In genomic region chr17:88625931-88626330, GRCm38 (mm10) we compare ENCODE assay signal across 10 mouse cellular contexts. TPM values are rescaled to one million over a fixed set of nuclear protein-coding genes. Genes with fewer than 3 reads are reported as not detected.
A peak's percentile ranks its signal among the peaks of the same experiment; 100 is the strongest.
DNase-seq lines count a peak whose midpoint lies in the region; ATAC-seq and TF ChIP-seq lines count a peak whose summit lies in the region.
"Had no signal": no experiment of that assay in that cellular context is flagged by ENCODE, and none has a peak within 500 bp of the region (broad histone marks: within the 10 kb centered on the region; RNA-seq: fewer than 3 reads in every experiment).

No protein-coding gene starts in this region.

- H3K27ac ChIP-seq in hindbrain, embryonic 11.5 days (ENCODE audit: low read depth, low read length) = no peak overlapping the region
- no peak overlapping the region for H3K27ac ChIP-seq in hindbrain, embryonic 16.5 days (ENCODE audit: low read depth, low read length)
- H3K27ac ChIP-seq in embryonic facial prominence, embryonic 12.5 days = peak overlapping the region; percentile 77
- peak overlapping the region; percentile 80 for H3K27ac ChIP-seq in intestine, postnatal 0 days (ENCODE audit: low read depth, low read length)
- H3K27ac ChIP-seq: neural tube, embryonic 12.5 days had no signal

- no peak overlapping the region for H3K4me2 ChIP-seq in hindbrain, embryonic 11.5 days (replicated peaks; ENCODE audit: low read depth, low read length)
- H3K4me2 ChIP-seq in hindbrain, embryonic 16.5 days (ENCODE audit: low read length) = no peak overlapping the region
- no peak overlapping the region for H3K4me2 ChIP-seq in embryonic facial prominence, embryonic 12.5 days (replicated peaks)
- no peak overlapping the region for H3K4me2 ChIP-seq in intestine, postnatal 0 days (replicated peaks; ENCODE audit: low read depth)
- H3K4me2 ChIP-seq: neural tube, embryonic 12.5 days had no signal

- H3K9ac ChIP-seq in hindbrain, embryonic 11.5 days (ENCODE audit: low read depth, low read length) = no peak overlapping the region
- H3K9ac ChIP-seq in hindbrain, embryonic 16.5 days (ENCODE audit: low read depth, low read length) = no peak overlapping the region
- no peak overlapping the region for H3K9ac ChIP-seq in embryonic facial prominence, embryonic 12.5 days
- H3K9ac ChIP-seq in intestine, postnatal 0 days (ENCODE audit: low read depth, low read length) = no peak overlapping the region
- H3K9ac ChIP-seq: neural tube, embryonic 12.5 days had no signal

- H3K27me3 ChIP-seq in hindbrain, embryonic 11.5 days (ENCODE audit: control insufficient read depth, insufficient read depth, low read length) = no peaks in the 10 kb centered on the region
- no peaks in the 10 kb centered on the region for H3K27me3 ChIP-seq in hindbrain, embryonic 16.5 days (replicated peaks; ENCODE audit: control insufficient read depth, insufficient read depth, low read length)
- H3K27me3 ChIP-seq in embryonic facial prominence, embryonic 12.5 days = no peaks in the 10 kb centered on the region
- H3K27me3 ChIP-seq in intestine, postnatal 0 days (replicated peaks; ENCODE audit: control insufficient read depth, insufficient read depth, low read length) = no peaks in the 10 kb centered on the region
- H3K27me3 ChIP-seq: neural tube, embryonic 12.5 days had no signal

- WGBS in hindbrain, embryonic 11.5 days = 72% methylated on average over 7 of the region's 7 CpGs
- 72% methylated on average over 7 of the region's 7 CpGs for WGBS in hindbrain, embryonic 16.5 days
- WGBS in embryonic facial prominence, embryonic 12.5 days = 37% methylated on average over 7 of the region's 7 CpGs
- 62% methylated on average over 7 of the region's 7 CpGs for WGBS in intestine, postnatal 0 days

- intact Hi-C loops in gastrocnemius, postnatal 14 days (cut with DNase I; ENCODE audit: low total_unique reads) = no loop called here

- no peaks in the 10 kb centered on the region for H3K36me3 ChIP-seq in hindbrain, embryonic 11.5 days (ENCODE audit: control insufficient read depth, insufficient read depth, low read length)
- no peaks in the 10 kb centered on the region for H3K36me3 ChIP-seq in hindbrain, embryonic 16.5 days (ENCODE audit: control insufficient read depth, insufficient read depth, low read length)
- H3K36me3 ChIP-seq in embryonic facial prominence, embryonic 12.5 days = 0 out of 2 replicates have a peak, but pooled peaks cover 8% of the 10 kb centered on the region
- 0 out of 2 replicates have a peak, but pooled peaks cover 4% of the 10 kb centered on the region for H3K36me3 ChIP-seq in intestine, postnatal 0 days (ENCODE audit: control insufficient read depth, insufficient read depth)
- H3K36me3 ChIP-seq: neural tube, embryonic 12.5 days had no signal

- H3K4me3 ChIP-seq in hindbrain, embryonic 11.5 days (ENCODE audit: low read depth, low read length) = no peak overlapping the region
- H3K4me3 ChIP-seq in hindbrain, embryonic 16.5 days (ENCODE audit: low read length) = no peak overlapping the region
- no peak overlapping the region for H3K4me3 ChIP-seq in embryonic facial prominence, embryonic 12.5 days
- H3K4me3 ChIP-seq in intestine, postnatal 0 days (ENCODE audit: low read depth, low read length) = no peak overlapping the region
- H3K4me3 ChIP-seq: neural tube, embryonic 12.5 days had no signal

- H3K4me1 ChIP-seq in hindbrain, embryonic 11.5 days (replicated peaks; ENCODE audit: control insufficient read depth, insufficient read depth, low read length) = no peaks in the 10 kb centered on the region
- peaks cover 9% of the 10 kb centered on the region for H3K4me1 ChIP-seq in hindbrain, embryonic 16.5 days (ENCODE audit: control insufficient read depth, insufficient read depth, low read depth, low read length)
- peaks cover 54% of the 10 kb centered on the region for H3K4me1 ChIP-seq in embryonic facial prominence, embryonic 12.5 days
- H3K4me1 ChIP-seq in intestine, postnatal 0 days (replicated peaks; ENCODE audit: control insufficient read depth, insufficient read depth, low read length) = peaks cover 16% of the 10 kb centered on the region; the same call in 1 of the 2 replicates

- H3K9me3 ChIP-seq in hindbrain, embryonic 11.5 days (ENCODE audit: control insufficient read depth, low read length) = no peaks in the 10 kb centered on the region
- no peaks in the 10 kb centered on the region for H3K9me3 ChIP-seq in hindbrain, embryonic 16.5 days (ENCODE audit: control insufficient read depth, low read length)
- no peaks in the 10 kb centered on the region for H3K9me3 ChIP-seq in embryonic facial prominence, embryonic 12.5 days
- no peaks in the 10 kb centered on the region for H3K9me3 ChIP-seq in intestine, postnatal 0 days (ENCODE audit: control insufficient read depth)
- H3K9me3 ChIP-seq: neural tube, embryonic 12.5 days had no signal

- no peak for DNase-seq in hindbrain, embryonic 11.5 days (ENCODE audit: low spot score)
- DNase-seq in 3T3-L1 (ENCODE audit: low read depth, low spot score) = peak; percentile 75
- no peak for DNase-seq in spleen, postnatal 10 days (ENCODE audit: low spot score in 2 of 2)
- DNase-seq in cerebellum, postnatal 10 days = no peak
- no peak for DNase-seq in gastrocnemius, postnatal 14 days
- DNase-seq: gastrocnemius, postnatal 10 days had no signal

- TF ChIP-seq CTCF in intestine, postnatal 0 days (IDR thresholded peaks at IDR 0.05; ENCODE audit: low read depth) = no peak

- 0 out of 2 replicates have a peak, but pooled peaks have one; percentile 15 for ATAC-seq in hindbrain, embryonic 11.5 days (ENCODE audit: low FRiP score)
- ATAC-seq in hindbrain, embryonic 16.5 days = no peak
- no peak for ATAC-seq in embryonic facial prominence, embryonic 12.5 days (ENCODE audit: insufficient number of reproducible peaks, insufficient read depth, low FRiP score, low TSS enrichment)
- ATAC-seq in intestine, postnatal 0 days = no peak

RNA-seq across cellular contexts. Expression of gene Ston1, which starts 28.4 kb away (rescaled TPM):
- 4.8 and 7.2 TPM in 2 replicates for polyA plus RNA-seq in hindbrain, embryonic 11.5 days (2014; fragmentation: Nextera tagmentation; extraction: Ambion mirVana)
- polyA plus RNA-seq in hindbrain, embryonic 16.5 days (2015; fragmentation: Nextera tagmentation; extraction: Ambion mirVana) = 1.7 and 2.1 TPM in 2 replicates
- 4.7 and 4.9 TPM in 2 replicates for polyA plus RNA-seq in embryonic facial prominence, embryonic 12.5 days (2016; fragmentation: Nextera tagmentation; extraction: Ambion mirVana)
- 3.7 and 3.9 TPM in 2 replicates for polyA plus RNA-seq in intestine, postnatal 0 days (2015; fragmentation: Nextera tagmentation; extraction: Ambion mirVana)
- 10 to 100 TPM; 18.5 to 18.9 TPM for total RNA-seq in gastrocnemius, postnatal 14 days (2021)

RNA-seq across cellular contexts. Expression of gene Gtf2a1l, which starts 42.5 kb away (rescaled TPM):
- 0.36 and 0.39 TPM in 2 replicates for polyA plus RNA-seq in hindbrain, embryonic 11.5 days (2014; fragmentation: Nextera tagmentation; extraction: Ambion mirVana)
- polyA plus RNA-seq in hindbrain, embryonic 16.5 days (2015; fragmentation: Nextera tagmentation; extraction: Ambion mirVana) = 0.25 and 0.35 TPM in 2 replicates
- polyA plus RNA-seq in embryonic facial prominence, embryonic 12.5 days (2016; fragmentation: Nextera tagmentation; extraction: Ambion mirVana) = 0.15 TPM in 1 of 2 replicates, not detected in the other
- polyA plus RNA-seq in intestine, postnatal 0 days (2015; fragmentation: Nextera tagmentation; extraction: Ambion mirVana) = not detected in 2 replicates
- total RNA-seq in gastrocnemius, postnatal 14 days (2021) = not detected
- total RNA-seq: gastrocnemius, postnatal 10 days had no signal

Comparison
In these comparisons a context has a peak if more than half of its experiments do, and no peak if none do; other contexts are left out.
1. H3K27ac ChIP-seq: peak in embryonic facial prominence, embryonic 12.5 days (single experiment) and intestine, postnatal 0 days (single experiment); none in hindbrain, embryonic 11.5 days (single experiment) and hindbrain, embryonic 16.5 days (single experiment).